Mouse (Mus musculus) T-helper 1 cell (primary cell): ENCODE results near the gene Wdr70.

ENCODE experiments used
- in situ Hi-C: fragments of 300-600 bp; cut with MboI, MseI; formaldehyde crosslinking; loops from one replicate; pipeline ENCODE4 v1.15.1; 2025; ENCODE audit warnings: high pct_unique_total_duplicates

The Wdr70 gene

GRCm38 (mm10) chr15:7934105-7934504, 164.9 kb downstream of the Wdr70 start:
- in situ Hi-C loops, result no loop called here

GRCm38 (mm10) chr15:7931605-7932008, 167.4 kb downstream of the Wdr70 start:
- in situ Hi-C loops, result no loop called here

GRCm38 (mm10) chr15:7925382-7925781, 173.6 kb downstream of the Wdr70 start:
- in situ Hi-C loops, result no loop called here

- in situ Hi-C loops, result no loop called here
Measured at GRCm38 (mm10) chr15:7923281-7923680, 175.7 kb downstream of the Wdr70 start.

- in situ Hi-C loops, result no loop called here
Measured at GRCm38 (mm10) chr15:7922291-7923037, 176.5 kb downstream of the Wdr70 start.

GRCm38 (mm10) chr15:7921124-7921523, 177.9 kb downstream of the Wdr70 start:
- in situ Hi-C loops, result no loop called here

- in situ Hi-C loops, result no loop called here
Measured at GRCm38 (mm10) chr15:7906491-7907035, 192.4 kb downstream of the Wdr70 start.

GRCm38 (mm10) chr15:7899286-7899685, 199.7 kb downstream of the Wdr70 start:
- in situ Hi-C loops, result no loop called here

- in situ Hi-C loops, result no loop called here
Measured at GRCm38 (mm10) chr15:7891547-7892282, 207.3 kb downstream of the Wdr70 start.

GRCm38 (mm10) chr15:7890286-7890685, 208.7 kb downstream of the Wdr70 start:
- in situ Hi-C loops, result no loop called here

- in situ Hi-C loops, result no loop called here
Measured at GRCm38 (mm10) chr15:7889362-7889674, 209.7 kb downstream of the Wdr70 start.

GRCm38 (mm10) chr15:7888617-7889361, 210.2 kb downstream of the Wdr70 start:
- in situ Hi-C loops, result no loop called here

- in situ Hi-C loops, result no loop called here
Measured at GRCm38 (mm10) chr15:7886591-7886990, 212.4 kb downstream of the Wdr70 start.

- in situ Hi-C loops, result no loop called here
Measured at GRCm38 (mm10) chr15:7885106-7885505, 213.9 kb downstream of the Wdr70 start.

- in situ Hi-C loops, result no loop called here
Measured at GRCm38 (mm10) chr15:7884181-7884580, 214.8 kb downstream of the Wdr70 start.

- in situ Hi-C loops, result no loop called here
Measured at GRCm38 (mm10) chr15:7879956-7880355, 219.1 kb downstream of the Wdr70 start.

GRCm38 (mm10) chr15:7878861-7879260, 220.1 kb downstream of the Wdr70 start:
- in situ Hi-C loops, result no loop called here

- in situ Hi-C loops, result no loop called here
Measured at GRCm38 (mm10) chr15:7877560-7878467, 221.2 kb downstream of the Wdr70 start.

- in situ Hi-C loops, result no loop called here
Measured at GRCm38 (mm10) chr15:7875879-7876278, 223.1 kb downstream of the Wdr70 start.

- in situ Hi-C loops, result no loop called here
Measured at GRCm38 (mm10) chr15:7872473-7872872, 226.5 kb downstream of the Wdr70 start.

- in situ Hi-C loops, result loop anchor here (5.0 kb wide), 1 partner anchor 72 kb away; no protein-coding TSS in a partner anchor
Measured at GRCm38 (mm10) chr15:7865305-7865704, 233.7 kb downstream of the Wdr70 start.
